Mouse (Mus musculus): ENCODE results near the gene Fdxr.

Fdxr gene

GRCm38 (mm10) chr11:115241402-115241801, 35.4 kb downstream of the Fdxr start:
- DNase-seq (ENCODE audit: low spot score in 2 of 2): no peak

- DNase-seq (ENCODE audit: low spot score in 2 of 2): no peak
Measured at GRCm38 (mm10) chr11:115236570-115236969, 40.3 kb downstream of the Fdxr start.

- no peak for DNase-seq (ENCODE audit: low spot score in 2 of 2)
Measured at GRCm38 (mm10) chr11:115234320-115235044, 42.4 kb downstream of the Fdxr start.

- DNase-seq (ENCODE audit: low spot score in 2 of 2): peak in 1 of 2 experiments; percentile 58
Measured at GRCm38 (mm10) chr11:115233526-115234290, 43.1 kb downstream of the Fdxr start.

- no peak for DNase-seq (ENCODE audit: low spot score in 2 of 2)
Measured at GRCm38 (mm10) chr11:115232889-115233288, 44.0 kb downstream of the Fdxr start.

- no peak for DNase-seq (ENCODE audit: low spot score in 2 of 2)
Measured at GRCm38 (mm10) chr11:115231924-115232323, 44.9 kb downstream of the Fdxr start.

- no peak for DNase-seq (ENCODE audit: low spot score in 2 of 2)
Measured at GRCm38 (mm10) chr11:115231168-115231915, 45.5 kb downstream of the Fdxr start.

- no peak for DNase-seq (ENCODE audit: low spot score in 2 of 2)
Measured at GRCm38 (mm10) chr11:115229021-115229930, 47.6 kb downstream of the Fdxr start.

- DNase-seq (ENCODE audit: low spot score in 2 of 2): no peak
Measured at GRCm38 (mm10) chr11:115228430-115228829, 48.4 kb downstream of the Fdxr start.

GRCm38 (mm10) chr11:115227640-115228039, 49.2 kb downstream of the Fdxr start:
- no peak for DNase-seq (ENCODE audit: low spot score in 2 of 2)

- no peak for DNase-seq (ENCODE audit: low spot score in 2 of 2)
Measured at GRCm38 (mm10) chr11:115226811-115227491, 49.9 kb downstream of the Fdxr start.

- DNase-seq (ENCODE audit: low spot score in 2 of 2): no peak
Measured at GRCm38 (mm10) chr11:115225301-115225700, 51.5 kb downstream of the Fdxr start.

- DNase-seq (ENCODE audit: low spot score in 2 of 2): no peak
Measured at GRCm38 (mm10) chr11:115224889-115225288, 52.0 kb downstream of the Fdxr start.

GRCm38 (mm10) chr11:115223877-115224276, 53.0 kb downstream of the Fdxr start:
- DNase-seq (ENCODE audit: low spot score in 2 of 2): no peak

GRCm38 (mm10) chr11:115223451-115223850, 53.4 kb downstream of the Fdxr start:
- DNase-seq (ENCODE audit: low spot score in 2 of 2): no peak

- no peak for DNase-seq (ENCODE audit: low spot score in 2 of 2)
Measured at GRCm38 (mm10) chr11:115222570-115222969, 54.3 kb downstream of the Fdxr start.

- no peak for DNase-seq (ENCODE audit: low spot score in 2 of 2)
Measured at GRCm38 (mm10) chr11:115222077-115222476, 54.8 kb downstream of the Fdxr start.

- no peak for DNase-seq (ENCODE audit: low spot score in 2 of 2)
Measured at GRCm38 (mm10) chr11:115219685-115220084, 57.2 kb downstream of the Fdxr start.

GRCm38 (mm10) chr11:115219263-115219662, 57.6 kb downstream of the Fdxr start:
- DNase-seq (ENCODE audit: low spot score in 2 of 2): no peak

Measured in frontal cortex, postnatal 14 days (tissue).